Mouse (Mus musculus) left cerebral cortex, postnatal 10 days (tissue): ENCODE results near the gene Scarb1. TPM values are rescaled to one million over a fixed set of nuclear protein-coding genes. Genes with fewer than 3 reads are reported as not detected.

Experiments used
- DNase-seq, 2 experiments: peaks; one replicate each; pipeline ENCODE4 v3.0.0; 2021 to 2022; ENCODE audit warnings: low spot score in 2 of 2, mixed read lengths in 1 of 2; ENCODE audit errors: extremely low spot score in 1 of 2
- intact Hi-C: fragments of 180-260 bp; cut with DNase I; formaldehyde crosslinking; loops from one replicate; pipeline ENCODE4 v1.15.1; 2025
- total RNA-seq, 2 experiments: library from RNA; stranded (reverse); gene quantifications; 2 replicates each; pipeline ENCODE4 v1.2.3; 2021

Gene Scarb1
- total RNA-seq, 2 experiments from 2014 or later: 49.1 to 52.9 TPM

- peak; percentile 42 to 74 for DNase-seq
- intact Hi-C loops: no loop called here
Observed at GRCm38 (mm10) chr5:125339108-125339751, 1.7 kb downstream of the Scarb1 start.

GRCm38 (mm10) chr5:125337526-125337925 is 3.4 kb downstream of the Scarb1 start:
- intact Hi-C loops: no loop called here
- DNase-seq: no peak

GRCm38 (mm10) chr5:125337012-125337411 is 3.9 kb downstream of the Scarb1 start:
- intact Hi-C loops: no loop called here
- DNase-seq: no peak

GRCm38 (mm10) chr5:125333009-125333408 is 7.9 kb downstream of the Scarb1 start:
- intact Hi-C loops: no loop called here

GRCm38 (mm10) chr5:125332333-125332732 is 8.6 kb downstream of the Scarb1 start:
- DNase-seq: no peak
- intact Hi-C loops: no loop called here

More at GRCm38 (mm10) chr5:125333009-125333408, 7.9 kb downstream of the Scarb1 start:
- no peak for DNase-seq

- intact Hi-C loops: no loop called here
- no peak for DNase-seq
Observed at GRCm38 (mm10) chr5:125331811-125332210, 9.1 kb downstream of the Scarb1 start.

- intact Hi-C loops: no loop called here
- no peak for DNase-seq
Observed at GRCm38 (mm10) chr5:125331094-125331493, 9.8 kb downstream of the Scarb1 start.

- intact Hi-C loops: no loop called here
- no peak for DNase-seq
Observed at GRCm38 (mm10) chr5:125330656-125331055, 10.2 kb downstream of the Scarb1 start.

GRCm38 (mm10) chr5:125330191-125330590 is 10.7 kb downstream of the Scarb1 start:
- DNase-seq: no peak
- intact Hi-C loops: no loop called here

GRCm38 (mm10) chr5:125327596-125328385 is 13.1 kb downstream of the Scarb1 start:
- intact Hi-C loops: no loop called here
- no peak for DNase-seq

- intact Hi-C loops: no loop called here
- no peak for DNase-seq
Observed at GRCm38 (mm10) chr5:125326351-125326750, 14.5 kb downstream of the Scarb1 start.

GRCm38 (mm10) chr5:125325931-125326330 is 15.0 kb downstream of the Scarb1 start:
- DNase-seq: no peak
- intact Hi-C loops: no loop called here

GRCm38 (mm10) chr5:125325285-125325684 is 15.6 kb downstream of the Scarb1 start:
- intact Hi-C loops: no loop called here
- no peak for DNase-seq

- DNase-seq: no peak
- intact Hi-C loops: no loop called here
Observed at GRCm38 (mm10) chr5:125323939-125324480, 16.9 kb downstream of the Scarb1 start.

GRCm38 (mm10) chr5:125323128-125323527 is 17.8 kb downstream of the Scarb1 start:
- DNase-seq: no peak
- intact Hi-C loops: no loop called here

- intact Hi-C loops: no loop called here
- DNase-seq: no peak
Observed at GRCm38 (mm10) chr5:125321836-125322235, 19.1 kb downstream of the Scarb1 start.

GRCm38 (mm10) chr5:125319057-125319800 is 21.7 kb downstream of the Scarb1 start:
- peak; percentile 60 to 80 for DNase-seq

GRCm38 (mm10) chr5:125317953-125318352 is 22.9 kb downstream of the Scarb1 start:
- DNase-seq: no peak
- intact Hi-C loops: no loop called here

More at GRCm38 (mm10) chr5:125319057-125319800, 21.7 kb downstream of the Scarb1 start:
- intact Hi-C loops: no loop called here

- intact Hi-C loops: no loop called here
- DNase-seq: no peak
Observed at GRCm38 (mm10) chr5:125317296-125317695, 23.6 kb downstream of the Scarb1 start.
